Mouse (Mus musculus): ENCODE results near the gene Srsf6.
A peak's percentile ranks its signal among the peaks of the same experiment; 100 is the strongest.
"Not testable (repeated sequence)": the region's sequence is repeated elsewhere in the genome, so short reads cannot be mapped to it uniquely, and the experiment has no call there.

Gene Srsf6

DNA sequence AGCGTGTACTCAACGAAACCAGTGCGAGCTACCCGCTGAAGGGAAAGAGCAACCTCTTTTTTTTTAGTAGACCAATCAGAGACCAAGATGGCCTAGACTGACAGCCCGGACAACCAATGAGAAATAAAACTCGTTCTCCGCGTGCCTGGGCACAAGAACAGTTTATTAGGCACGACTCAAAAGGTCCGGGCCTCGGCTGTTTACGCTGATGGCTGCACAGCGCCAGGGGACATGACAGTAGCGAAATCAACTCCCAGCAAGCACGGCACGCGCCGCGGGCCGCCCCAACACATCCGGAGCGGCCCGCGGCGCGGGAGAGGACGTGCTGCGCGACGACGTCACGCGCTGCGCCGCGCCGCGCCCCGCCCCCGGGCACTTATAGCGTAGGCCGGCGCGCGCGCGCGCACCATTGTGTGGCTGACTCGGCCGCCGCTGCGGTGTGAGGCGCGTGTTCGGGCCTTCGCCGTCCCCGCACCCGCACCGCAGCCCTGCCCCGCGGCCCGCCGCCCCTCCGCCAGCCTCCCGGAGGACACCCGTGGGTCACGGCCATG, at the start of gene Srsf6:
Gene Srsf6 (plus strand): TSS at position 406 of the 551 bp plus-strand sequence.
- DNase-seq, result peak; percentile 91 to 94

DNA sequence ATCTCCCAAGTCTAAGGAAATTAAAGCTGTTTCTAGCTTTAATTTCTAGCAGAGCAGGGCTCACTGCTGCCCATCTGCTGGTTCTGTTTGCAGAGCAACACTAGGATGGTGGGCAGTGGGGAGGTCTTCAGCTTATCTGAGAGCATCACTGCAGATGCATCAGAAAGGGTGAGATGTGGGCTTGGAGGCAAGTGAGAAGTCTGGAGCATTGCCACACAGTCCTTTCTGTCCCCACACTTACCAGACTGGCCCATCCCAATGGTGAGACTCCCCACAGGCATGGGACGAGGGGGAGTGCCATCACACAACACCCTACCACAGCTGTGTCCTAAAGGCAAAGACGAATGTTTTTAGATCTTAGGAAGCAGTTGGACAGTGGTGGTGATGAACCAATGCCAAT, 47.2 kb upstream of the Srsf6 start:
- DNase-seq, result no peak

DNA sequence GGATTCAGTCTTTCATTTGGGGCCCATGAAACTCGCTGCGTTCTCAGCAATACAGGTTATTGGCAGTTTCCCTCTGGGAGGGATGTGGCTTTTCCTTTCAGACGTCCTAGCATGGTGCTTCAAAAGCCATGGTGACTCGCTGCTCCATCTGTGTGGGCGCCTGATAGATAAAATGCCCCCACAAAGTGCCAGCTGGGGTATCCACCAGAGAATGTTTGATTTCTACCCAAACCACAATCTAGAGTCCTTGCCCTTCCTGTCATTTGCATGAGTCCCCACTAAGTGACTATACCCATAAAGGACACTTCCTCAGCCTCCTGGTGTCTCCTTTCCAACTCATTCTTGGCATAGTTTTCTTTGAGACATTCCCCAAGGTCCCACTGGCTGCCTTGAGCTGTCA, 44.2 kb upstream of the Srsf6 start:
- DNase-seq, result no peak

DNA sequence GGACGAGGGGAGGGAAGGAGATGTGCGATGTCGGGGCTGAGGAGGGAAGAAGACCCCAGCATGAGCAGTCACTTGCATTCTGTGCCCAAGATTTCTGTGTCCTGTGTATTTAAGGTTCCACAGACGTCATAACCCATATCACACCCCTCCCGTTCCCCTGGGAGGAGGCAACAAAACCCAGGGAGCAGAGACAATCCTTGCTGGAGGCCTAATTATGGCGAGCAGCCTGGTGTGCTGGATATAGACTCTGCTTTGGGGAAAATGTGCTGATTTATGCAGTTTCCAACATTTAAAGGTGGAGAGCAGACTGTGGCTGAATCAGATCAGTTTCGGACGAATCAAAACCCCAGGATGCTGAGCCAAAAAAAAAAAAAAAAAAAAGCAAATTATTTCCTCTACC, 42.7 kb upstream of the Srsf6 start:
- no peak for DNase-seq

DNA sequence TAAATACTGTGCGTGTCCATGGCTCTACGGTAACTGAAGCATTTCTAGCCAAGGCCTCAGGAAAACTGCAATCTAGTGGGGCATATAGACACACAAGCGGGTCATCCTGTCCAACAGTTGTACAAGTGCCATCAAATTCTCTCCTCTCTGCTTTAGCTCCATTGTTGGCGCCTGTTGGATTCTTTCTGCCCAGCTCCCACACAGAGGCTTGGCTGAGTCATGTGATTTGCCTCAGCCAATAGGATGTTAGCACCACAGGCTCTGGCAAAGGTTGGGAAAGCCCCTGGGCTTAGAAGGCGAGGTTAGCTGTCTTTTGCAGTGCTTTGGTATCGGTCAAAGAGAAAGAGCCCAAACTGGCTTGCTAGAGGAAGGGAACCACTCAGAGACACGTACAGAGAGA, 42.1 kb upstream of the Srsf6 start:
- no peak for DNase-seq

DNA sequence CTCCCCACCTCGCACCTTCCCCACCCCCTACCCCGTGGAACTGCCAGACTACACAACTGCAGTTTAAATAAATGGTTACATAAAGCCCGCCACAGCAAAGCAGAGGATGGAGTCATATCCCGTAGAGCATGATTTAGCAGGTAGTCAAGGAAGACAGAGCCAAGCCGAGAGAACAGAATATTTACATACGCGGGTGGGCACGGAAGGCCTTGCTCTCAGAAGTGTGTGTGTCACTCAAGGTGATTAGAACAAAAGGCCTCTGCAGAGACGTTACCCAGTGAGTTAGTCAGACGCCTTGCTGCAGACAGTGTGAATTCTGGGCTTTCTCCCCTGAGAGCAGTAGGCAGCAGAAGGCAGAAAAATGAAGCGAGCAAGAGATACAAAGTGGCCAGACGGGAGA, 41.6 kb upstream of the Srsf6 start:
- no peak for DNase-seq

DNA sequence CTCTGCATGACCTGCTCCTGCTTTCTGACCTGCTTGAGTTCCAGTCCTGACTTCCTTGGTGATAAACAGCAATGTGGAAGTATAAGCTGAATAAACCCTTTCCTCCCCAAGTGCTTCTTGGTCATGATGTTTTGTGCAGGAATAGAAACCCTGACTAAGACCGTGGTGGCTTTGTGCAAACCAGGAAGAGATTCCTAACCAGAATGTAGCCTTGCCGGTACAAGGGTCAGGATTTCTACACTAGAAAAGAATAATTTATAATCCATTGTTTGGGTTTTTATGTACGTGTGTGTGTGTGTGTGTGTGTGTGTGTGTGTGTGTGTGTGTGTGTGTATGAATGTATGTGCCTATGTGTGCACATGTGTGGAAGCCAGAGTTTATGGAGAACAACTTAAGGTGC, 38.3 kb upstream of the Srsf6 start:
- DNase-seq, result not testable (repeated sequence)

DNA sequence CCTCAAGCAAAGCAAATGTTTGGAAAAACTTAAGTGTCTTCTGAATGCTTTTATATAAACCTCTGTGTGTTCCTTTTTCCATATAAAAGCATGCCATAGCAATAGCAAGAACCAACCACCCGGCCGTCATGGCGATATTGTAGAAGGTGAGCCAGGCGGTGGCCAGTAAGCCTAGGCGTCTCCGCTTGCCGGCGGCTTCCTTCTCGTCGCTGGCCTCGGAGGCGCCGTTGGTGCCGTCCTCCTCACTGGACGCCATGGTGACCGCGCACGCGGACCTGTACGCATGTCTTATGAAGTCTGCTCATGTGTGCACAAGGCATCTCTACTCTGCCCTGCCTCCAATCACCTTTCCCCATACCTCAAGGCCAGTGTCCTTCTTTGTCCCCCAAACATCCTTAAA, 32.1 kb upstream of the Srsf6 start:
- DNase-seq, result not testable (repeated sequence)

DNA sequence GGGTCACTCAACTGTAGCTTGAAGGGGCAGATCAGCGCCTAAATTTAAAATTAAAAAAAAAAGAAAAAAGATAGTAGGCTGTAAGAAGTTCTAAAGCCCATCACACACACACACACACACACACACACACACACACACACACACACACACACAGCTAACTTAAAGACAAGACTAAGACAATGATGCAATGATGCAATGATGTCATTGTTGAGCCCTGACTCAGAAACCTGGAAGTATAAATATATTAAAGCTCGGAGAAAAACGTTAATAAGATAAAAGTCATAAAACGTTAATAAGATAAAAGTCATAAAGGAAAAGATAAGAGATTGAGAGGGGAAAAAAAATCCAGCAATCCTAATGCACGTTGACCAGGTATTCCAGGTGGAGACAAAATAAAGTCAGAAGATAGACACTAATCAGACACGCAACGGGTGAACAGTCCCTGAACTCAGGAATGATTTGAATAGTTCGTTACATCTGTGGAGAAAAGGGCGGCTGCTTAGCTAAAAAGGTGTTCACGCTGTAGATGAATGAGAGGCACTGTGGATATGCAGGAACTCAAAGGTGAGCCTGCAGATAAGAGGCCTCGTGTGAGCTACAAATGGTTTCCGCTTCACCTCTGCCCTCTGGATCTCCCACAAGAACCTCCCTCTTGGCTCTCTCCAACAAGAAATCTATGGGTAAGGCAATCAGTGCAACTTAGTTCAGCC, 31.3 kb upstream of the Srsf6 start:
- no peak for DNase-seq

DNA sequence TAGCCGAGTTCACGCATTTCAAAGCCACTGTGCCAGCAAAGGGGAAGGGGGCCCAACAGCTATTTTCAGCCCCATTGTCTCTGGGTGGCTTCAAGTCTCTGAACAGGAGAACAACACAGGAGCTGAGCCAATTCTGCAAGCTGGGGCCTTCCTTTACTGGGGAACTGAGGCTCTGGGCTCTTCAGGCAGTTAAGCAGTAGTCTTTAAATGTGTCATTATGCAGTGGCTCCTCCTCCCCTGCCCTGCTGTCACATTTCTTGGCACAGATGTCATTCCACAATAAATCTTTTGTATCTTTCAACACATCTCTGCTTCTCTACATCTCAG, 30.8 kb upstream of the Srsf6 start:
- no peak for DNase-seq

DNA sequence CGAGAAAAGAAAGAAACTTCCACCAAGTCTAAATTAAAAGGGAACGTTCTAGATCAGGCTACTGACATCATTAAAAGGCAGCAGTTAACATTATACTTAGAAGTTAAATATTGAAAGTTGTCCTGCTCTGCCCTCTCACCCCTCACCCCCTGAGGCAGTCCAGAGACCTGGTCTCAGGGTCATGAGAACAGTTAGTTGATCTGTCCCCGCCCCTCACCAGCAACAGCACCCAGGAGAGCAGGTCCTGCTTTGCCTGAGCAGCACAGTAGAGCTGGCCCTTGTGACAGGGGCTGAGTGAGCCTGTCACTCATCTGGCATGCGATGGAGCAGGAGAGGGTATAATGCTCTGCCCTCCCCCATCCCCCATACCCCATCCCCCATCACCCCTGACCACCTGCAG, 25.4 kb upstream of the Srsf6 start:
- peak; percentile 84 to 92 for DNase-seq

DNA sequence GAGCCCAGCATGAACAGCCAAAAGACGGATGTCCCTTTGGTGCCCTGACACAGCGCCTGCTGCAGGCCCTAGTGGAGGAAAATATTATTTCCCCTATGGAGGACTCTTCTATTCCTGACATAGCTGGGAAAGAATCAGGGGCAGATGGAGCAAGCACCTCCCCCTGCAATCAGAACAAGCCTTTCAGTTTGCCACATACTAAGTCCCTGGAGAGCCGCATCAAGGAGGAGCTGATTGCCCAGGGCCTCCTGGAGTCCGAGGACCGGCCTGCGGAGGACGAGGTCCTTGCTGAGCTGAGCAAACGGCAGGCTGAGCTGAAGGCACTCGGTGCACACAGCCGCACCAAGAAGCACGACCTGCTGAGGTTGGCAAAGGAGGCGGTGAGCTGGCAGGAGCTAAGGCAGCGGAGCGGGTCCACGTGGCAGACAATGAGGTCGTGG, 23.3 kb upstream of the Srsf6 start:
- DNase-seq, result peak; percentile 81

DNA sequence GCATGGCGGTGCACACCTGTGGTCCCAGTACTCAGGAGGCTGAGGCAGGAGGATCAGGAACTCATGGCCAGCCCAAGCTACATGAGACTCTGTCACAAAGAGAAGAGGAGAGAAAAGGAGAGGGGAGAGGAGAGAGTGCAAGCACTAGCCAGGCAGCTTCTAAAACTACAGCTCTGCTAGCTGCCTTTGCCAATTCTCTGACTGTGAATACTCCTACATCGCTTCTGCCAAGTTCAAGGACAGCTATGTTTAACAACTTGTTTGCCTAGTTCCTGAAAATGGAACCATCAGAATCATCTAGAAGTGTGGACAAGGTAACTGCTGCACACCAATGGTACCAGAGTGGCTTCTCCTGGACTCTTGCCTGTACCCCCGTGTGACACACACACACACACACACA, 17.3 kb upstream of the Srsf6 start:
- no peak for DNase-seq

DNA sequence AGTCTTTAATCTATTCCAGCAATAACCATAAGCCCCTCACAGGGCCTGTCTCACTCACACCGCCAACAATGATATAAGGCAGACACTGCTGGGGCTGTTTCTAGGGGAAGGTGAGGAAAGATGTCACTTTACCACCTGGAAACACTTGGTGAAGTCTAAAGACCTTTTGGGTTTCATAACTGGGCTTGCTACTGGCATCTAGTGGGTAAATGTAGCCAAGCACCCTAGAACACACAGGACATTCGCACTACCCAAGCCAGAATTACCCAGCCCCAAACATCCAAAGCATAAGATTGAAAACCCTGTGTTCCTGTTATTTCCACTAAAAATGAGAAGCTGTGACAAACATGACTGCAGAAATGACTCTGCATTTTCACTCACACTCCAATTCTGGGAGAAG, 16.8 kb upstream of the Srsf6 start:
- DNase-seq, result peak; percentile 60 to 62

DNA sequence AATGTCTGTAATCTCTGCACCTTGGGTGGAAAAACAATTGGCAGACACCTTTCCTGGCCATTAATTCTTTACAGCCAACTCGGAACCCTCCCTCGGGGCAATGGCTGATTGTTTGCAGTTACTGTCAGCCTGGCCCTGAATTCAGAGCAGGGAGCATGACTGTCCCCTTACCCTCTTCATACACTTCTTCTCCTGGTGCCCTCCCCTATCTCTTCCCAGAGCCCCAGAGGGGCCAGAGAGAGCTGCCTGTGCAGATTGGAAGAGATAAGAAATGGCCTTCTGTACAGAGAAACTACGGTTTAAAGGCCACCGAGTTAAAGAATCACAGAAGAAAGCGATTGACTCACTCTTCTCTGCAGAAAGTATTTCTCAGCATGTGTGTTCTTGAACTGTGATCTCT, 11.4 kb upstream of the Srsf6 start:
- DNase-seq, result no peak

DNA sequence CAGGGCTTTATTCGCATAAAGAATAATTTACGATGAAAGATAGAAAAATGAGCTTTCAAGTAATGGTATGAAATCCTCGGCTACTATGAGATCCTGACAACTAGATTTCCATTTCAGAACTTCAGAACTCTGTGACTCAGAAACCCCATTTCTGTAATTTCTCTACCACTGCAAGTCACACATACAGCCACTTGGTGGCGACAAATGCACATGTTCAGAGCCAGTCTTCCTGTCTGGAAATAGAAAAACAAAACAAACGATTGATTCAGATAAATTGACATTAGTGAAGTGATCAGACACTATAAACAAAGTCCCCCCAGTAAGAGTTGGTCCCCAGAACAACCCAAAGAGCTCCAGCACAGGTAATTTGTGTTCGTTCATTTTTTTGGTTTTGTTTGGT, 9.1 kb upstream of the Srsf6 start:
- peak; percentile 37 to 71 for DNase-seq

DNA sequence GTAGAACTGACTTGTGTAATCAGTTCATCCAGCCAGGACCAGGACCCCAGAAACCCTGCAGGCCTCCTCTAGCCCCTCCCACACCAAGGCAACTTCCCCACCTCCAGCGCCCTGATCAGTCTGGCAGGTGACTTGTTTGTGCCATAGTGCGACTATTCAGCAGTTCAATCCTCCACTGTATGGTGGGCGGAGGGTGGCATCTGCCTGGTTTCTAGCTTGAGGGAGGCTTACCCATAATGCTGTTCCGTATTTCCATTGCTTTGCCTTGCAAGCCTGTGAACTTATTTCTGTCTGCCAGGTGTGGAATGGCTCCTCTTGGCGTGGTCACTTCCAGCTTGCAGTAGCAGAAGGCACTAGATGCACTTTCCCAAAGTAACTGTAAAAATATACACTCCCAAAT, 8.5 kb upstream of the Srsf6 start:
- DNase-seq, result no peak

DNA sequence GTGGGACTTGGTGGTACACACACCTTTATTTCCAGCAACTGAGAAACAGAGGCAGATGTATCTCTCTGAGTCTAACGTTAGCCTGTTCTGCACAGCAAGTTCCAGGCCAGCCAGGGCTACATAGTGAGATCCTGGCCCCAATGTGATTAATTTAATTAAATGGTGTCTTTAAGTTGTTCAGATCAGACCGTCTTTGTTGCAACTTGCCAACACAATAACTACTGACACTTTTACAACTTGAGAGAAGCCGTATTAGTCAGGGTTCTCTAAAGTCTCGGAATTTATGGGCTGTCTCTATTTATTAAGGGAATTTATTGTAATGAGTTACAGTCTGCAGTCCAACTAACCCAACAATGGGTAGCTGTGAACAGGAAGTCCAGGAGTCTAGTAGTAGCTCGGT, 7.2 kb upstream of the Srsf6 start:
- no peak for DNase-seq

DNA sequence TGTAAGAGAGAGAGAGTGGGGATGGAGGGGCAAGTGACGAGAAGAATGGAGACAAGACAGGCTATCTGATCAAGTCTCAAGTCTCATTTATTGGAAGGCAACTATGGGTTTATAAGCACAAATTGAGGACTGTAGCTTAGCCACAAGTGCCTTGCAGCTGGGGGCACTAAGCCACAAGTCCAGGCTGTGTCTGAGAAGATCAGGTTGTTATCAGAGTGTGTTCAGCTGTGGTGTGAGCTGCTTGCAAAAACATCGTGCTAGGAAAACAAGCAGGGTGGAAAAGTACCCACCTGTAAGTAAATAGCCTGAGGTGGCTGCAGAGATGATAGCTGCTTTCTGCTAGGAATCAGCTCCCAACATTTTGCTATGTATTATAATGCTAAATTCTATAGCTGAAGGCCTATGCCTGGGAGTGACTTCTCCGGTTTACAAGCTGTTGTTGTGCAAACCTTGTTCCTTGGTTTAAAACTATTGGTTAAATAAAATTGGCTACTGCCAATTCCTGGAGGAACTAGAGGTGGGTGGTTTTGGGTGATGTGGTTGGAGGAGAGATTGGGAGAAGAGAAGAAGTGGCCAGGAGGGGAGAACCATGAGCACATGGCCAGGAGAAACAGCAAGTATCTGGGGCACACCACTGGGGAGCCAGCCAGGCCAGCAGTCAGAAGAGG, 3.3 kb upstream of the Srsf6 start:
- no peak for DNase-seq

DNA sequence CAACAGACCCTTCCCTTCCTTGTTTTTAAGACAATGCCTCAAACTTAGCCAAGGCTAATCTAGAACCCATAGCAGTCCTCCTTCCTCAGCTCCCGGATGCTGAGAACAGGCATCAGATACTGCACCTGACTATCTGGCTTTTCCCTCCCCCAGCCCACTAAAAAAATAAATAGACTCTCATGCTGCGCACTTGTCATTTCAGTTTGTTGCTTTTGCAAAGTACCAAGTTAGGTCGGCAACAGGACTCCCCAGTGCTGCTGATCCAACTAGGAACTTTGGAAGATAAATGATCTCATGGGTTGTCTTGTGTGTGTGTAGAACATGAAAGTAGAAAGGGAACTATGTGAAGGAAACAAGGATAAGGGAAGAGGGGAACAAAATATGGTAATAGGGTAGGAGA, 1.6 kb upstream of the Srsf6 start:
- no peak for DNase-seq

DNA sequence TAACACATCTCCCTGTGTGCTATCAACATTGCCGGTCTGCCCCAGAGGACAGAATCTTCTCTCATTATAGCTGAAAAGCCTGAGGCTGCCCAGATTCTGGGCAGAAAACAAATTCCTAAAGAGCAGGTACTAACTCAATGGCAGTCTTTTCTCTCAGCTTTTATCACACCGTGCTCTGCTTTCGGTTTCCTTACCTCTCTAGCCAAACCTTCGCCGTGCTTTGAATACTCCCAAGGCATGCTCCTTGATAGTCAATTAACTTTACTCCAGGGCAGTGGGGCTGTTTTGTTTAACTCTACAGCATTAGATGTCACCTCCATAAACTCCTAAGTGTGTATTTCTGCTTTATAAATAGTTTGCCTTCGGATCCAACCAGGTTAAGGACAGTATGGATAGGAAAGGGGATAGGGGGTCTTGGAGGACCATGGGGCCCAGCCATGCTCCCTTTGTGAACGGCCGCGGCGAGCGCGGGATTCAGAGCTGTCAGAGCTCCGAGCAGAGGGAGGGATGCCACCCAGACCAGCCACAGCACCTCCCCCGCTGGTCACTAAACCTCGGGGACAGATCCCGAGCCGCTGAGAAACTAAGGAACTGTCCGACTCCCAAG, 709 bp upstream of the Srsf6 start:
- no peak for DNase-seq

DNA sequence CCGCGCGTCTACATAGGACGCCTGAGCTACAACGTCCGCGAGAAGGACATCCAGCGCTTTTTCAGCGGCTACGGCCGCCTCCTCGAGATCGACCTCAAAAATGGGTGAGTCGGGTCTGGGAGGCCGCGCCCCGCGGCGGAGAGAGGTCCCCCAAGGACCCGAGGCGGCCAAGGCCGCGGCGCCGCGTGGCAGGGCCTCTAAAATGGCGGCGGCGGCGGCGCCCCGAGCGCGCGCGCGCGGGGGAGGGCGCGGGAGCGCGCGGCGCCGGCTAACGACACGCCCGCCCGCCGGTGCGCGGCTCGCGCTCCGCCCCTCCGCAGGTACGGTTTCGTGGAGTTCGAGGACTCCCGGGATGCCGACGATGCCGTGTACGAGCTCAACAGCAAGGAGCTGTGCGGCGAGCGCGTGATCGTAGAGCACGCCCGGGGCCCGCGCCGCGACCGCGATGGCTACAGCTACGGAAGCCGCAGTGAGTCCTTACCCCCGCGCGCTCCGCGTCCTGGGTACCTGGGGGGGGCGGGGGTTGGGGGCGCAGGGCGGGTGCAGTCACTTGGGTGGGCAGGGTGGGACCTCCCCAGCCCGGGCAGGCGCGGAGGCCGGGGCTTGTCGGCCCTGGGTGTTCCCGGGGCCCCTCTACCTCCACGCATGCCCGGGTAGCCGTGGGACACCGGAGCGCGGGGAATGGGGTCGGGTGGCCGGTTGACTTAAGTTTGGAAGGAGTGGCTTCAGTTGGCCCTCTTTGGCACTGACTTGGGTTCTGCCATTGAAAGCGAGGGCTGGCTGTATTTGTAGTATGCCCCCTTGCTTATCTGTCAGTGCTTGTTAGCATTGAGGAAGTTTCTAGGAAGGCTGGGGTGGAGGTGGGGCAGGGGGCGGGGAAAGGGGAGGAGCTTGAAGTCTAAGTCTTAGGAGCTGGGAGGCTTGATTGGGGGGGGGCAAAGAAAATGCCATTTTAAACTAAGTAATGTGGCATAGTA, 634 bp downstream of the Srsf6 start:
- DNase-seq, result peak; percentile 56 to 81

DNA sequence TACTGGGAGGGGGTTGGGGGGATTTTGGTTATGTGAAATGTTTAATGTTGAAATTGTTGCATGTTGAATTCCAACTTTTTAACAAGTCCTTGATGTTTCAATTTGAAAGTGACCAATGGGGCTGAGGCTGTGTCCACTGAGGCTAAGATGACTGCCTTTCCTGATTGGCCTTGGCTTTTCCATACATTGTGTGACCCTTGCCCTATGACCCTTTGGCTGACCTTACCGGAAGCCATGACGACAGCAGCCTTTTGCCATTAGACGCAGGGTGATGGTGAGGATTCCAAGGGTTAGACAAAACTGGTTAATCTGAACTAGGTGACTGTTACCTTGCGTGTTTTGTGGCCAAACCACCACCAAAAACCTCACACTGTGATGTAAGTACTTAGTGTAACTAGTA, 1.4 kb downstream of the Srsf6 start:
- peak in 1 of 2 experiments; percentile 14 for DNase-seq

Measured in kidney, postnatal 36 days (tissue).